Mouse (Mus musculus) cortical plate, adult 2 months (tissue): ENCODE measurements around the gene Dbnl. TPM values are rescaled to one million over a fixed set of nuclear protein-coding genes. Genes with fewer than 3 reads are reported as not detected.

Experiments
- H3K27ac ChIP-seq: fragments of 200-500 bp; 2 replicates; pipeline ENCODE4 v1.5.1; 2012; ENCODE audit warnings: low read length, control low read depth, inconsistent platforms; ENCODE audit not compliant: insufficient read depth
- H3K4me1 ChIP-seq: fragments of 200-500 bp; 2 replicates; pipeline ENCODE4 v1.6.1; 2011; ENCODE audit warnings: low read length; ENCODE audit not compliant: control insufficient read depth, insufficient read depth
- H3K4me3 ChIP-seq: fragments of 200-500 bp; 2 replicates; pipeline ENCODE4 v1.5.1; 2011; ENCODE audit warnings: mild to moderate bottlenecking, low read length, control low read depth; ENCODE audit not compliant: insufficient read depth
- CTCF ChIP-seq: fragments of 200-500 bp; IDR thresholded peaks from 2 replicates; pipeline ENCODE4 v1.5.1; 2011; ENCODE audit warnings: mild to moderate bottlenecking, control low read depth, low read length; ENCODE audit not compliant: insufficient read depth; ENCODE audit errors: extremely low read depth
- POLR2A ChIP-seq: fragments of 200-500 bp; IDR thresholded peaks from 2 replicates; pipeline ENCODE4 v1.6.1; 2011; ENCODE audit warnings: mild to moderate bottlenecking, low read length, control low read depth; ENCODE audit not compliant: insufficient read depth; ENCODE audit errors: extremely low read depth
- polyA plus RNA-seq: library from polyadenylated mRNA; depleted of rRNA; stranded (reverse); fragments of >200 nt; gene quantifications from 2 replicates; pipeline ENCODE4 v1.2.3, GENCODE M21; 2012

Dbnl gene
- polyA plus RNA-seq, 1 experiment = 78.1 TPM

DNA sequence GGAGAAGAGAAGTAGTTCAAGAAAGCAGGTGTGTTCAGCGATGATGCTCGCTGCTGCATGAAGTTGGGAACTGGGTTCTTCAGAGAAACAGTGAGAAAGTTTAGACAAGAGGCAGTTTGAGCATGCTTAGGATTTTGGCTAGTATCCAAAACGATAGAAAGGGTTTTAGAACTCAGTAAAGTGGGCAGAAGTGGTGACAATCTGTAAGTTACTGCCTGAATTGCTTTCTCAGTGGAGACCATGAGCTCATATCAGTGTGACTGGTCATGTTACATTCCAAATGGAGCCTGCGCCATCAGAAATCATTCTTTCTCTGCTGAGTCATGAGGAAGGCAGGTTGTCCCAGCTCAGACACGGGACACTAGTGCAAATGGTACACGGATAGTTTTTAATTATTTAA, 22.3 kb upstream of the Dbnl start:
- no peaks in the 10 kb centered on the region; the same call in none of the 2 replicates for H3K4me1 ChIP-seq
- no peak overlapping the region for H3K27ac ChIP-seq
- TF ChIP-seq CTCF (no peak), POLR2A (no peak)
- H3K4me3 ChIP-seq = no peak overlapping the region

- Histone ChIP-seq H3K4me1 (no peaks in the 10 kb centered on the region), H3K27ac (no peak overlapping the region), H3K4me3 (no peak overlapping the region)
- TF ChIP-seq POLR2A (no peak), CTCF (peak; percentile 23; the same call in 1 of the 2 replicates)
Measured at GRCm38 (mm10) chr11:5778481-5778880, 9.8 kb upstream of the Dbnl start.

- Histone ChIP-seq H3K4me1 (no peaks in the 10 kb centered on the region), H3K4me3 (no peak overlapping the region), H3K27ac (no peak overlapping the region)
- no peak for TF ChIP-seq POLR2A
- TF ChIP-seq CTCF = no peak
Measured at GRCm38 (mm10) chr11:5780035-5780499, 8.2 kb upstream of the Dbnl start.

DNA sequence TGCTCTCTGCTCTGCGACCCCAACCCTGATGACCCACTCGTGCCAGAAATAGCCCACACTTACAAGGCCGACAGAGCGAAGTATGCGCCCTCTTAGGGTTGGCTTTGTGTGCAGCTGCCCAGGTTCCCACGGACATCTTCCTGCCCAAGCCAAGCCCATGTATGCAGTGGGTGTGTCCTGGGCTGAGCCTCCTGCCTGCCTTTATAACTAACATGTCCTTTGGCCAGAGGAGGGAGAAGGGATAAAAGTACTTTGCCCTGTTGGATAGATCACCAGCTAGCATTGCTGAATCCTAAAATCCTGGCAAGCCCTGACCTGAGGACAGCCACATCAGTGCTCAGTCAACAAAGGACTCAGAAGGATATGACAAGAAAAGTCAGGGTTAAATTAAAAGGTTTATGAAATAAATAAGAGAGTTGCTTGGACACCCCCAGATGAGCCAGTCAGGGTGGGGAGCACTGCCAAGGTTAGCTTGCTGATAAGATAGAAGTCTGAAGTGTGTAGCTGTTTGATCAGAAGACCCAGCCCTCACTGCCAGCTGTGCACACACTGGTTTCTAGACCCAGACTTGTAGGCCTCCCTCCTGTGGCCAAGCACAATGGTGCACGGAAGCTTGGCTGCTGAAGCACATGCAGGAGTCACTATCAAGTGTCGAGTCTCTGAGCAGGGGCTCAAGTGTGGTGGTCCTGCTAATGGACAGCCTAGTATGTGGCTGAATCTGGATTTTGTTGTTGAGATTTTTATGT, 5.9 kb upstream of the Dbnl start:
- no peak overlapping the region for H3K4me3 ChIP-seq
- TF ChIP-seq CTCF (no peak), POLR2A (no peak)
- no peaks in the 10 kb centered on the region for H3K4me1 ChIP-seq
- H3K27ac ChIP-seq = no peak overlapping the region

DNA sequence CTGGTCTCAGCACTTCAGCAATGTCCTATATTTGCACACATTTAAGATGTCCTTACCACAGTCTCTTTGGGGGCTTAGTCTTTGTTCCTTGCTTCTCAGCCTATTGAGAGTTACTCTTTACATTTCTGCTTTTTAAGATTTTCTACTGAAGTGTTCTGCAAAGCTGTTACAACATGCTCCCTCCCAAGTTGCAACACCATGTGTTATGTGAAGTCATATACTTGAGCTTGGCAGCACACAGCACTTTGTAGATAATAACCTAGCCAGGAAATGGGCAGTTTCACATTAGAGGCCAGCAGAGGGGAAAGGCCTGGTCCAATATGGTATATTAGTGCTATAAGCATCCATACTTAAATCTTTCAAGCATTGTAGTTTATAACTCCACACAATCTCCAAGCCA, 2.6 kb upstream of the Dbnl start:
- Histone ChIP-seq H3K4me3 (no peak overlapping the region), H3K4me1 (peaks cover 4% of the 10 kb centered on the region), H3K27ac (no peak overlapping the region)
- TF ChIP-seq CTCF = no peak
- no peak for TF ChIP-seq POLR2A

DNA sequence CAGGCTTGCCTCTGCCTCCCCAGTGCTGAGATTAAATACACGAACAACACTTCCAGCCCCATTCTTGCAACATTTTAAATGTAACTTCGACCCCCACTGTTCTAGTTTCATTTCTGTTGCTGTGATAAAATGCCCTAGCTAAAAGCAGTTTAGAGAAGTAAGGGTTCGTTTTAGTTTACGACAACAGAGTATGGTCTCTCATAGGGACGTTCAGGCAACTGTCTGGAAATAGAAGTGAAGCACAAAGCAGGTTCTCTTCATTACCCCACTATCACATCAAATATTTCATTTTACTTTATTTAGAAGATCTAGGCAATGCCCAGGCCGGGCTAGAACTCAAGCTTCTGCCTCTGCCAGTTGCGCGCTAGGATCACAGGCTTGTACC, 625 bp upstream of the Dbnl start:
- peaks cover 4% of the 10 kb centered on the region for H3K4me1 ChIP-seq
- TF ChIP-seq CTCF (no peak), POLR2A (no peak)
- H3K27ac ChIP-seq = no peak overlapping the region
- H3K4me3 ChIP-seq = peak overlapping the region; percentile 70

- peaks cover 4% of the 10 kb centered on the region for H3K4me1 ChIP-seq
- no peak overlapping the region for H3K27ac ChIP-seq
- TF ChIP-seq POLR2A (no peak), CTCF (no peak)
- peak overlapping the region; percentile 70 for H3K4me3 ChIP-seq
Measured at GRCm38 (mm10) chr11:5789071-5789753, 924 bp downstream of the Dbnl start.

DNA sequence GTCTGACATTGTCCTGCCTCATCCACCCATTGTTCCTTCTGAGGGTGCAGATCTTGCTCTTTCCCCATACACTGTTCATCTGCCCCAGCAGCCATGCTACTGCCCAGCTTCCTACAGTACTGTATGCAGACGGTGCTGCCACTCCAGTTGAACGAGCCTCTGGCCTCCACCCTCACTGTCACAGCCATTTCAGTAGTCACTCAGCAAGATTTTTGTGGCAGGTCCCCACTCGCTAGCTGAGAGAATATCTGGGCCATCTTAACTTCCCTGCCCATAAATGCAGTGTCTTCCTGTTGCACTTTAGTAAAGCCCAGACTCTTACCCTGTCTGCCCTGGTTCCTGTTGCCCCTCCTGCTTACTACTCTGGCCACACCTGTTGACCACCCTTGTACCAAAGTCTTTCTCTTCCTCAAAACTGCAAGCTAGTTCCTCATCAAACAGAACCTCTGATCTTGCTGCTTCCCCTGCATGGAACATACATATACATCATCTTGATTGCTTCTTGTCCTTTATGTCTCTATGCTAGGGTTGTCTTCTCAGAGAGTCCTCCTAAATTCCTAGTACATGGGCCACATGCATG, 1.6 kb downstream of the Dbnl start:
- peaks cover 4% of the 10 kb centered on the region for H3K4me1 ChIP-seq
- H3K4me3 ChIP-seq = no peak overlapping the region
- TF ChIP-seq POLR2A (no peak), CTCF (no peak)

GRCm38 (mm10) chr11:5790431-5790830, 2.1 kb downstream of the Dbnl start:
- no peak for TF ChIP-seq CTCF
- no peak for TF ChIP-seq POLR2A
- peaks cover 4% of the 10 kb centered on the region for H3K4me1 ChIP-seq
- H3K4me3 ChIP-seq = no peak overlapping the region
- H3K27ac ChIP-seq = no peak overlapping the region

More for the DNA sequence above, 1.6 kb downstream of the Dbnl start:
- H3K27ac ChIP-seq = no peak overlapping the region

DNA sequence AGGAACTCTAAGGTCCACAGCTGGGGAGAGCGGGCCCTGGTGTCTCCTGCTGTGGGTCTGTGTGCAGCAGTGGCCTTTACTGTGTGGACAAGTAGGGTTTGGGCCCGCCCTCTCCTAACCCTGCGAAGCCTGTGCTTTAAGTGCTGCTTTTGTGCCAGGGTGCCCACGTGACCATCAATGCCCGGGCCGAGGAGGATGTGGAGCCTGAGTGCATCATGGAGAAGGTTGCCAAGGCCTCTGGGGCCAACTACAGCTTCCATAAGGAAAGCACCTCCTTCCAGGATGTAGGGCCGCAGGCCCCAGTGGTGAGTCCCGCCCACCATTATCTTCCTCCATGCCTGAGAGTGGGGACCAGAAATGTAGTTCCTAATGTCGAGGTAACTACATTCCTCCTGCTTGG, 7.0 kb downstream of the Dbnl start:
- Histone ChIP-seq H3K27ac (peak overlapping the region; percentile 81; the same call in 1 of the 2 replicates), H3K4me3 (no peak overlapping the region), H3K4me1 (no peaks in the 10 kb centered on the region; the same call in 1 of the 2 replicates)
- TF ChIP-seq POLR2A (no peak), CTCF (no peak)
